Mouse (Mus musculus): Measurements from ENCODE around the gene Ybx1.

Gene Ybx1

DNA sequence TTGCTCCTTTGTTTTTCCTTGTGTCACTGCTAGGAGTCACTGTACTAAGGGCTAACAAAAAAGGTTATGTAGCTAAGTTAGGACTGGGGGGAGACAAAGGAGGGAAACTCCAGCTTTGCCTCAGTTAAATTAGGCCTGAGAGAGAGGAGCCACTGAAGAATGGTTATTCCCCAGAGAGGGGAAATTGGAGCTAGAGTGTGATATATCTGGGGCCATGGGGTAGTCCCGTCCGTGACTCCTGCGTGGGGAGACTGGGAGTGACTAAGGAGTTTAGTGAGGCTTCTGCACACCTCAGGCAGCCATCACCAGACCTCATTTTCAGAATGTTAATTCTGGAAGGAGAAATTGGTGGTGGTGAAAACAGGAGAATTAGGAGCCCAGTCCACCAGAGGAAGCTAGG is 60.1 kb downstream of the Ybx1 start:
- no peak for DNase-seq (ENCODE audit: low spot score in 2 of 2)

- no peak for DNase-seq (ENCODE audit: low spot score in 2 of 2)
Measured at GRCm38 (mm10) chr4:119233256-119233901, 61.0 kb downstream of the Ybx1 start.

- DNase-seq (ENCODE audit: low spot score in 2 of 2): peak; percentile 99 to 100
Measured at GRCm38 (mm10) chr4:119232410-119233255, 61.8 kb downstream of the Ybx1 start, which contains the start of the genes AU022252 and P3h1. Gene AU022252 (minus strand): TSS chr4:119232712. Gene P3h1 (plus strand): TSS chr4:119232915.

All from spleen, postnatal 10 days (tissue).